Mouse (Mus musculus) cerebellum, adult 9-10 months (tissue): ENCODE data around the gene Lbh.

Source experiments
- DNase-seq: peaks from one replicate; pipeline ENCODE4 v3.0.0; 2022

Gene Lbh

DNA sequence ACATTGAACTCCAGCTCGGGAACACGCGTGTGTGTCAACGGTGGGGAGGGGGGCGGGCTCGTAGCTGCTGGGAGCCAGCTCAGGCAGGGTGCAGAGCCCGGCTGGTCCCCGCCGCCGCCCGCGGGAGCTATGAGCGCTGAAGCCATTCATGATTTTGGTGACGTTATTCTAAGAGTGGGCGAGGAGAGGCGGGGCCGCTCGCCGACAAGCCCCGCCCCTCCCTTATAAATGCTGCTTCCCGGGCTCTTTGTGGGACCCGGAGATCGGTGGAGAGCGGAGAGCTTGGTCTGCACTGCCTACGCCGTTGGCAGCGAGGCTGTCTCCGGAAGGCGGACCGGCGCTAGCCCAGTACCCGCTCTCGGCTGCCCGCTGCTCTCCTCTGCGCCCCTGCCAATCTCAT is at the start of gene Lbh:
Gene Lbh (plus strand): TSS at position 253 of the 400 bp plus-strand sequence.
- peak; percentile 93 for DNase-seq

DNA sequence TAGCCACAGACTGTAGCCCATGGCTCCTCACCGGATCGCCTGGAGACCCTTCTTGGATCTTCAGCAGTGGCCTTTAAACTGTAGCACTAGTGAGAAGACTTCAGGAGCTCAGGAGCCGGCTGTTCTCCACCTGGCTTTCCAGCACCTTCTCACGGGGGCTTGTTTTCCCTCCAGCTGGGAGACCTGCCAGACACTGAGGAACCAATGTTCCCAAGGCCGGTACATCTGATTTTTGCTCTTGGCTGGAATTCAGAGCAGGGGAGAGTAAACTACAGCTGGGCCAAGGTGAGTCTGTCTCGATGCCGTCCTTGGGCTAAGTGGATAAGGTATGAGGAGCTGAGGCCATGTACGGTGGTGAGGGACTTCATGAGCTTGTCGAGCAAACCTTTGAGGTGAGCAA is 39.1 kb upstream of the Lbh start:
- no peak for DNase-seq

DNA sequence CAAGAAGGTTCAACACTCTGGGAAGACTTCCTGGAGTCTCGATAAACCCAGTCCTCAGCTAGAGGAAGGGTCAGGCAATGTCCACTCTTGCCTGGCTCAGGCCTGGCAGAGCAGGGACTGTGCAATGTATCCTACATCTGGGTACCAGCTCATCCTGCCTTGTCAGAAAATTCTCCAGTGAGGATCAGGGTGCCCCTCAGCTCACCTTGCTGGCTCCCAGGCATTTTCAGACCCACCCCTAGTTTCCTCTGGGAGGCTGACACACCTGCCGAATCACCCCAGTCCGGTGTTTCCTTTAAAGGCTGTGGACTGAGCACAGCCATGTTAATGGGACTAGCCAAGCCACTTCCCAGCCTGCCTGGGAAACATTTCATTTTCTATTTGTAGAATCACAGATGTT is 37.9 kb upstream of the Lbh start:
- DNase-seq, result no peak

- DNase-seq, result no peak
Observed at GRCm38 (mm10) chr17:72881051-72881450, 37.1 kb upstream of the Lbh start.

DNA sequence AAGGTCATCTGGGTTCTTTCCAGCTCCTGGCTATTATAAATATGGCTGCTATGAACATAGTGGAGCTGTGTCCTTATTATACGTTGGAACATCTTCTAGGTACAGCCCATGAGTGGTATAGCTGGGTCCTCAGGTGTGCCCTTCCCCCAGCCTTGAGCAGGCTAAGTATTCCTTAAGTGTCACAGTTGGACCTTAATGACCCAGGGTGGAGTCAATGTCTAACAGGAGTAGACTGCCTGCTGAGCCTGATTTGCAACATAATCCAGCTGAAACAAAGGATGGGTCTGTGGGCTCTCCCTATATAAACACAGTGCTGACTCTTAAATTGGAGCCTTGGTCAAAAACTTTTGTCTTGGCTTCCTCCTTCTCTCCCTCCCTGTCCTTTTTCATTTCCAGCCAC is 36.3 kb upstream of the Lbh start:
- no peak for DNase-seq

- DNase-seq, result peak; percentile 70
Observed at GRCm38 (mm10) chr17:72889556-72890397, 28.3 kb upstream of the Lbh start.

DNA sequence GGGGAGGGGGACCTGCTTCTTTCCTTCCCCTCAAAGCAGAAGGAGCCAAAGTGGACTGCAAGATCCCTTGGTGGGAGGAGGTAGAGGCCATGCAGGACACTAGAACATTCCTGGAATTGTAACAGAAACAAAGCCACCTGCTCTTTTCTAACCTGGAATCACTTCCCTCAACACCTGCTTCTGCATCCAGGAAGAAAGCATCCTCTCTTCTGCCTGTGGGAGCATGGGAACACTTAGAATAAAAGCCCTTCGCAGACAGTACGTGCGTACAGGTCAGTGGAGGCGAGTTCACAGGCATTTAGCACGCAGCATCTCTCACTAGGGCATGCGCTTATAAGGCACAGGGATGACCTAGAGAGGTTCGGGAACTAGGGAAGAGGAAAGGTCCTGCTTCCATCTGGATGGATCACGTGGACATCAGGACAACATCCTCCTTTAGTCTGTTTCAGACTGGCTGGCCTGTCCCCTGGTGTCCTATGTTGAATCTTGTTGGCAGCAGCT is 27.7 kb upstream of the Lbh start:
- no peak for DNase-seq

GRCm38 (mm10) chr17:72891556-72891955 is 26.5 kb upstream of the Lbh start:
- DNase-seq, result no peak

GRCm38 (mm10) chr17:72895506-72895905 is 22.6 kb upstream of the Lbh start:
- no peak for DNase-seq

DNA sequence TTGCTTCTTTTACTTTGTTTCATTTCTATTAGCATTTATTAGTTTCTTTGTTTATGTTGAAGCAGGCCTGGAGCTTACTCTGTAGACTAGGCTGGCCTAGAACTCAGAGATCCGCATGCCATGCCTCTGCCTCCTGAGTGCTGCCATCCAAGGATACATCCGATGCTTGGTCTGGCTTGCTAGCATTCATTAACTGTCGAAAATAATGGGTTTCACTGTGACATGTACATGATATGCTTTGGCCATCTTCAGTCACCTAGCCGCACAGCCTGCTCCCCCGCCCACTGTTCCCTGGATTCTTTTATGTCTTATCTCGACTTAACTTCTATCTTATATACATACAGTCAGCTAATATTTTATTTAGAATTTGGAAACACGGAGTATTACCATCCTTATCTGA is 21.0 kb upstream of the Lbh start:
- DNase-seq, result no peak

DNA sequence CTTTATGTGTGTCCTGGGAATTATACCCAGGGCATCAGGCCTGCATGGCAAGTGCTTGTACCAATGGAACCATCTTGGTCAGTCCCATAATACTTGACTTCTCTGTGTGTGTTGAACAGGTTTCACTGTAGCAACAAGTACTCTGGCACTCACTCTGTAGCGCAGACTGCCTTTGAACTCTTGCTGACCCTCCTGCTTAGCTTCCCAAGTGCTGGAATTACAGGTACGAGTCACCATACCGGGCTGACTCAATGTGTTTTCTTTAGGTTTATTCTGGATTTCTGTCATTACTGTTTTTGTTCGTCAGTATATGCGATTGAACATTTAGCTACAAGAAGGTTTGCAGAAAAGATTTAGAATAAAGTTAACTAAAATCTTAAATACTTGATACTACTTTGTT is 20.1 kb upstream of the Lbh start:
- DNase-seq, result no peak

DNA sequence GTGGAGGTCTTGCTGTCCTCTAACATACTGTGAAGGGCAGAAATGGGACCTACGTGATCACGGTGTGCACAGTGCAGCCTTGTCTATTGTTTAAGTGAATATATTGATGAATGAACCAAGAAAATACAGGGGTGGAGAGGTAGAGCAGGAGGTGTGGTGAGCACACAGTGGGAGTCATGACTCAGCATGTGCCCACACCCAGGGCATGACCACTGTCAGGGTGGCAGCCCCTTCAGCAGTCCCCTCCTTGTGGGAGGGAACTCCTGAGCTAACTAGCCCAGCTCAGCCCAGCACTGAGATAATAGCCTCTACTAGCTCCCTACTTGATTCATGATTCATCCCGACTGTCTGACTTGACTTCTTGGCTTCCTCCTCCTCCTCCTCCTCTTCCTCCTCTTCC is 19.3 kb upstream of the Lbh start:
- DNase-seq, result no peak

GRCm38 (mm10) chr17:72901021-72901420 is 17.1 kb upstream of the Lbh start:
- DNase-seq, result no peak

GRCm38 (mm10) chr17:72901705-72902104 is 16.4 kb upstream of the Lbh start:
- DNase-seq, result no peak

GRCm38 (mm10) chr17:72903321-72903720 is 14.8 kb upstream of the Lbh start:
- DNase-seq, result no peak

GRCm38 (mm10) chr17:72903921-72904421 is 14.1 kb upstream of the Lbh start:
- DNase-seq, result no peak

DNA sequence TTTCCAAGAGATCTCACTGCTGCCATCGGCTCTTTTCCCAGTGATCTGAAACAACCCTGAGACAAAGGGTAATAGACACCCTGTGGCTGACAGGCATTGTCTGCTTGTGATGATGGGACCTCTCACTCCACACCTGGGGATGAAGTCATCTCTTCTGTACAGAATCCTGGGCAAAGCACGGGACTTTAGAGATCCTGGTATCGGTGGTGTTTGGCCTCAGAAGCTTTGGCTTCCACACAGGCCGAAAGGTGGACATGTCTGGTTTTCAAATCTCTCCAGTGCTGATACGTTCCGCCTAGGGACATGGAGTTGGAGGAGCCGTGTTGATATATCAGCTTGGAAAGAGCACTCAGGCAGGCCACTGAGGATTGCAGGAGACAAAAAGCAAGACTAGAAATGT is 13.2 kb upstream of the Lbh start:
- no peak for DNase-seq

GRCm38 (mm10) chr17:72906231-72906896 is 11.7 kb upstream of the Lbh start:
- no peak for DNase-seq

DNA sequence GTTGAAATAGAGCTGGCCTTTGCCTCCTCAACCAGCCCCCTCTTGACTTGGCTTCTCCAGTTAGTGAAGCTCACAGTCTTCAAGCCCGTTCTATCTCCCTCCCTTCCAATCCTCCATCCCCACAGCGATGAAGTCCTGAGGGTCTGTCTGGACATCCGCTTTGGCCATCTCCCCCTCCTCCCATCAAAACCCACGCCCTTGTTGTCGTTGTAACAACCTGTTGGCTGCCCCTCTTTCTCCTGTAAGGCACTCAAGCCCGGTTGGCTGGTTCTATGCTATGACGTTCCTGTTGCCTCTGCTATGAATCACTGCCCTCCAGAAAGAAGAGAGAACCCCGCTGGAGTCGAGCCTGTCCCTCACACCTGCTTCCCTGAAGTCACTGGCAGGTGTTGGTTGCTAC is 10.9 kb upstream of the Lbh start:
- no peak for DNase-seq

DNA sequence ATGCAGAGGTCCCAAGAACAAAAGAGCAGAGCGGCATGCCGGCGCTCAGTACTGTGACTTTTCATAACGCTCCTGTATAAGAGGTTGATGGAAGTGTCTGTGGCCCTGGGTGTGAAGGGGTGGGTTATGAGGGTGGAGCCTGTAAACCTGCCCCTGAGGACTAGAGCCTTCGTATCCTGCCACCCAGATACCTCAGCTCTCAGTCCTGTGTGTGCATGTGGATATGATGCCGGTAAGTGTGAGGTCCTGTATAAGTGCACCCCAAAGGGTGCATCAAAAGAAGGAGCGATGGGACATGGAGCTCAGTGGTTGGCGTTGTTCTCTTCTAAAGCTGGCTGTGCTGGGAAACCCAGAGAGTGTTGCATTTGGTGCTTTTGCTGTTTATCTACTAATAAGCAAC is 10.3 kb upstream of the Lbh start:
- DNase-seq, result no peak

GRCm38 (mm10) chr17:72908561-72908960 is 9.5 kb upstream of the Lbh start:
- DNase-seq, result no peak

DNA sequence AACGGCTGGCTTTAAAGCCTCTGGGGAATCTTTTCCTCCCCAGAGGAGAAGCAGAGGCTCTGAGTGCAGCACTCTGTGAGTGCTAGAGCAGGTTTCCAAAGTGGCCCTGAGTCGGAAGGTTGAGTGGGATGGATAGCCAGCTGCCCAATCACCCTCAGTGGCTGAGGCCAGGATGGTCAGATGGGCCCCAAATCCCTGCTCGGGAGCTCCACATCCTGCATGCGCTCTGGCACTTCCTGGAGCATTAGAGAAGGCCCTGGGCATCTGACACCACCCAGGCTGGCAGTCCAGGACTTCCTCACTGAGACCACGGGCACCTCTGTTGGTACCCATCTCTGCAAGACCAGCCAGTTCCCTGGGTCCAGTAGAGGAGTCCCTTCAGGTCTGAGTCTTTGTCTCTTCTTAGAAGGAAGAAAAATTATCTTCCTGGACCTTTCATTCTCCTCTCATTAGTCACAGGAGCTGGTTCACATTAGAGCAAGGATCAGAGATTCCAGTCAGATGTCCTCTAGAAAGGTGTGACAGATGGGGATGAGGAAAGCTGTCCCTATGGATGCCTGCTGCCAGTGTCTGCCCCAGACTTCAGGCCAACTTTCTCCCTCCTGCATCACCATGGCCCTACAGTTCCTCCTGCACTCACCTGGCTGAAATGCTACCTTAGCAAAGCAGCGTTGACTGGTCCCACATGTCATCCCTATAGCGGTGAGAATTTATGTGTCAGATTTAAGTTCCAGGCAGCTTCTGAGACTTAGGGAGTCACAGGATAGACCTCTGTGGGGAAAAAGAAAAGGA is 8.8 kb upstream of the Lbh start:
- no peak for DNase-seq

DNA sequence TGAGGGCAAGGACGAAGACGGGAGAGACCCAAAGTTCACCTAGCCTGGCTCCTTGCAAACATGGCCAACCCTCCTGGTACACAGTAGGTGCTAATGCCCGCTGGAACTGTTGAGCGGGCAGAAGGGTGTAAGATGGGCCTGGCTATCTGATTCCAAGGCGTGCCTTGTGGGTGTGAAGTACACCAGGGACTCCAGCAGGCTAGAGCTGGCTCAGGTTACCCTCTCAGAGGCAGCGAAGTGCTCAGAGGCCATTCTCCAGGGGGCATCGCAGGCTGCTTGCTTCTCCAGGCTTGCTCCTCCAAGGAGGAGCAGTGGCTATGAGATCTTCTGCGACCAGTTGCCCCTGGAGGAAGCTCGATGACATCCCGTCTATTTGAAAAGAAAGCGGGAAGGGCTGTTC is 6.8 kb upstream of the Lbh start:
- no peak for DNase-seq
